Mouse (Mus musculus): Measurements from ENCODE around the gene Rfx1. TPM values are rescaled to one million over a fixed set of nuclear protein-coding genes. Genes with fewer than 3 reads are reported as not detected.

Gene Rfx1
- polyA plus RNA-seq, 1 experiment from 2014 or later: 9.5 TPM

DNA sequence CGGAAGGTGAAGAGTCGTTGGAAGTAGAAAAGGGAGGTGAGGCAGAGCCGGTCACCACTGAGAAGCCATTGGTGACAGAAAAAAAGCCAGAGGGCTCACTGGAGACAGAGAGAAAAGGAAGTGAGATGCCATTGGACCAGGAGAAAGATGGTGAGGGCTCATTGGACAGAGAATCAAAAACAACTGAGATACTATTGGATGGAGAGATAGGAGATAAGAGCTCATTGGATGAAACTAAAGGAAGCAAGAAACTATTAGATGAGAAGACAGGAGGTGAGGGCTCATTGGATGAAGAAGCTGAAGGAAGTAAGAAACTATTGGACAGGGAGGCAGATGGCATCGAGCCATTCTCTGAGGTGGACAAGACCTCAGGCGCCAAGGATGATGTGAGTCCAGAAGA lies 37.4 kb upstream of the Rfx1 start:
- 82% methylated on average over 5 of the region's 5 CpGs for WGBS
- Histone ChIP-seq H3K4me2 (no peak overlapping the region), H3K9ac (ENCODE audit: low read depth, low read length) (no peak overlapping the region), H3K27me3 (replicated peaks; ENCODE audit: control insufficient read depth, insufficient read depth, low read length) (peaks cover 35% of the 10 kb centered on the region), H3K4me1 (replicated peaks; ENCODE audit: control insufficient read depth, insufficient read depth, low read length) (peaks cover 7% of the 10 kb centered on the region; the same call in 1 of the 2 replicates), H3K9me3 (ENCODE audit: control insufficient read depth, low read length) (no peaks in the 10 kb centered on the region), H3K4me3 (ENCODE audit: low read depth, low read length) (no peak overlapping the region), H3K27ac (ENCODE audit: low read depth, low read length) (no peak overlapping the region), H3K36me3 (ENCODE audit: control insufficient read depth, insufficient read depth, low read length) (no peaks in the 10 kb centered on the region)
- ATAC-seq (replicated peaks; ENCODE audit: low FRiP score) (no peak), DNase-seq (ENCODE audit: low spot score) (no peak)

GRCm38 (mm10) chr8:84032777-84033176 lies 33.9 kb upstream of the Rfx1 start:
- Histone ChIP-seq H3K27ac (ENCODE audit: low read depth, low read length) (no peak overlapping the region), H3K9ac (ENCODE audit: low read depth, low read length) (no peak overlapping the region), H3K4me1 (replicated peaks; ENCODE audit: control insufficient read depth, insufficient read depth, low read length) (no peaks in the 10 kb centered on the region), H3K36me3 (ENCODE audit: control insufficient read depth, insufficient read depth, low read length) (no peaks in the 10 kb centered on the region), H3K4me3 (ENCODE audit: low read depth, low read length) (no peak overlapping the region), H3K9me3 (ENCODE audit: control insufficient read depth, low read length) (no peaks in the 10 kb centered on the region), H3K4me2 (no peak overlapping the region), H3K27me3 (replicated peaks; ENCODE audit: control insufficient read depth, insufficient read depth, low read length) (peaks cover 6% of the 10 kb centered on the region)
- DNase-seq (ENCODE audit: low spot score) (no peak), ATAC-seq (replicated peaks; ENCODE audit: low FRiP score) (no peak)
- WGBS: 67% methylated on average over 4 of the region's 4 CpGs

- DNase-seq (ENCODE audit: low spot score): no peak
- Histone ChIP-seq H3K4me1 (replicated peaks; ENCODE audit: control insufficient read depth, insufficient read depth, low read length) (no peaks in the 10 kb centered on the region), H3K27ac (ENCODE audit: low read depth, low read length) (no peak overlapping the region), H3K27me3 (replicated peaks; ENCODE audit: control insufficient read depth, insufficient read depth, low read length) (peaks cover 25% of the 10 kb centered on the region), H3K9me3 (ENCODE audit: control insufficient read depth, low read length) (no peaks in the 10 kb centered on the region), H3K4me2 (no peak overlapping the region), H3K4me3 (ENCODE audit: low read depth, low read length) (no peak overlapping the region), H3K36me3 (ENCODE audit: control insufficient read depth, insufficient read depth, low read length) (no peaks in the 10 kb centered on the region), H3K9ac (ENCODE audit: low read depth, low read length) (no peak overlapping the region)
- WGBS: 72% methylated on average over 5 of the region's 5 CpGs
- no peak for ATAC-seq (replicated peaks; ENCODE audit: low FRiP score)
These were observed 28.6 kb upstream of the Rfx1 start for GRCm38 (mm10) chr8:84038015-84038414.

- no peak overlapping the region for H3K4me2 ChIP-seq
- peak; percentile 36; the same call in 1 of the 2 replicates for ATAC-seq (replicated peaks; ENCODE audit: low FRiP score)
- no peak overlapping the region for H3K4me3 ChIP-seq (ENCODE audit: low read depth, low read length)
- H3K4me1 ChIP-seq (replicated peaks; ENCODE audit: control insufficient read depth, insufficient read depth, low read length): no peaks in the 10 kb centered on the region
- no peak overlapping the region for H3K9ac ChIP-seq (ENCODE audit: low read depth, low read length)
- H3K27me3 ChIP-seq (replicated peaks; ENCODE audit: control insufficient read depth, insufficient read depth, low read length): peaks cover 36% of the 10 kb centered on the region
- H3K36me3 ChIP-seq (ENCODE audit: control insufficient read depth, insufficient read depth, low read length): no peaks in the 10 kb centered on the region
- DNase-seq (ENCODE audit: low spot score): peak; percentile 70
- WGBS: 12% methylated on average over 5 of the region's 5 CpGs
- no peaks in the 10 kb centered on the region for H3K9me3 ChIP-seq (ENCODE audit: control insufficient read depth, low read length)
- no peak overlapping the region for H3K27ac ChIP-seq (ENCODE audit: low read depth, low read length)
These were observed 27.6 kb upstream of the Rfx1 start for GRCm38 (mm10) chr8:84039050-84039449.

- Histone ChIP-seq H3K27me3 (replicated peaks; ENCODE audit: control insufficient read depth, insufficient read depth, low read length) (peaks cover 50% of the 10 kb centered on the region), H3K9me3 (ENCODE audit: control insufficient read depth, low read length) (no peaks in the 10 kb centered on the region), H3K4me3 (ENCODE audit: low read depth, low read length) (peak within 1 kb of the TSS; percentile 47), H3K9ac (ENCODE audit: low read depth, low read length) (no peak within 1 kb of the TSS), H3K27ac (ENCODE audit: low read depth, low read length) (no peak within 1 kb of the TSS), H3K36me3 (ENCODE audit: control insufficient read depth, insufficient read depth, low read length) (no peaks in the 10 kb centered on the region), H3K4me2 (peak within 1 kb of the TSS; percentile 69), H3K4me1 (replicated peaks; ENCODE audit: control insufficient read depth, insufficient read depth, low read length) (no peaks in the 10 kb centered on the region; the same call in 1 of the 2 replicates)
- no peak for DNase-seq (ENCODE audit: low spot score)
- 4% methylated on average over 40 of the region's 40 CpGs for WGBS
- ATAC-seq (replicated peaks; ENCODE audit: low FRiP score): peak; percentile 60
These were observed 24.3 kb upstream of the Rfx1 start, which contains the start of gene Il27ra for GRCm38 (mm10) chr8:84042066-84042947. Il27ra (minus strand) TSS chr8:84042589.

- Histone ChIP-seq H3K9ac (ENCODE audit: low read depth, low read length) (no peak overlapping the region), H3K27ac (ENCODE audit: low read depth, low read length) (no peak overlapping the region), H3K27me3 (replicated peaks; ENCODE audit: control insufficient read depth, insufficient read depth, low read length) (peaks cover 51% of the 10 kb centered on the region), H3K36me3 (ENCODE audit: control insufficient read depth, insufficient read depth, low read length) (no peaks in the 10 kb centered on the region), H3K9me3 (ENCODE audit: control insufficient read depth, low read length) (no peaks in the 10 kb centered on the region), H3K4me1 (replicated peaks; ENCODE audit: control insufficient read depth, insufficient read depth, low read length) (no peaks in the 10 kb centered on the region; the same call in 1 of the 2 replicates), H3K4me2 (peak overlapping the region; percentile 69), H3K4me3 (ENCODE audit: low read depth, low read length) (peak overlapping the region; percentile 47)
- WGBS: 35% methylated on average over 12 of the region's 12 CpGs
- DNase-seq (ENCODE audit: low spot score) (no peak), ATAC-seq (replicated peaks; ENCODE audit: low FRiP score) (no peak)
These were observed 23.7 kb upstream of the Rfx1 start for GRCm38 (mm10) chr8:84042948-84043342.

GRCm38 (mm10) chr8:84044103-84044502 lies 22.5 kb upstream of the Rfx1 start:
- no peak overlapping the region for H3K4me3 ChIP-seq (ENCODE audit: low read depth, low read length)
- H3K27ac ChIP-seq (ENCODE audit: low read depth, low read length): no peak overlapping the region
- no peak overlapping the region for H3K4me2 ChIP-seq
- no peaks in the 10 kb centered on the region for H3K36me3 ChIP-seq (ENCODE audit: control insufficient read depth, insufficient read depth, low read length)
- DNase-seq (ENCODE audit: low spot score) (no peak), ATAC-seq (replicated peaks; ENCODE audit: low FRiP score) (no peak)
- H3K4me1 ChIP-seq (replicated peaks; ENCODE audit: control insufficient read depth, insufficient read depth, low read length): no peaks in the 10 kb centered on the region; the same call in 1 of the 2 replicates
- 7% methylated on average over 7 of the region's 7 CpGs for WGBS
- no peak overlapping the region for H3K9ac ChIP-seq (ENCODE audit: low read depth, low read length)
- H3K9me3 ChIP-seq (ENCODE audit: control insufficient read depth, low read length): no peaks in the 10 kb centered on the region
- peaks cover 53% of the 10 kb centered on the region for H3K27me3 ChIP-seq (replicated peaks; ENCODE audit: control insufficient read depth, insufficient read depth, low read length)

DNA sequence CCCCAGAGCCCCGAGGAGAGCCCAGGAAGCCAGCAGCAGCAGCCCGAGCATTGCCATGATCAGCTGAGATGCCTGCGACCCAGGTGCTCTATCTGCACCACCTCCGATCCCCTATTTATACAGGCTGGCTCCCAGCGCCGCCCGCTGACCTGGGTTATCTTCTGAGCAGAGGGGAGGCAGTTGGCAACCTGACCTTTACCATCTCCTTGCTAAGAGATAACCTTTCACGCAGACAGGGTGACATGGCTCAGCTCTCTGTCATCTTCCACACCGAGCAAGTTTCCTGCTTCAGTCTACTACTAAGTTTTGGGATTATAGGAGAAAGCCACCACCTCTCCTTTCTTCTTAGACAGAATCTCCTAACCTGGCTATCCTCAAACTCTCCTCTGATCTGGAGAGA lies 21.7 kb upstream of the Rfx1 start, which contains the start of gene Rln3:
Rln3 (minus strand) TSS at position 101 of the 400 bp plus-strand sequence.
- Histone ChIP-seq H3K27me3 (replicated peaks; ENCODE audit: control insufficient read depth, insufficient read depth, low read length) (peaks cover 53% of the 10 kb centered on the region), H3K9me3 (ENCODE audit: control insufficient read depth, low read length) (no peaks in the 10 kb centered on the region), H3K9ac (ENCODE audit: low read depth, low read length) (no peak within 1 kb of the TSS), H3K4me2 (peak within 1 kb of the TSS; percentile 11), H3K27ac (ENCODE audit: low read depth, low read length) (no peak within 1 kb of the TSS), H3K36me3 (ENCODE audit: control insufficient read depth, insufficient read depth, low read length) (no peaks in the 10 kb centered on the region), H3K4me1 (replicated peaks; ENCODE audit: control insufficient read depth, insufficient read depth, low read length) (no peaks in the 10 kb centered on the region; the same call in 1 of the 2 replicates), H3K4me3 (ENCODE audit: low read depth, low read length) (no peak within 1 kb of the TSS)
- 6% methylated on average over 9 of the region's 9 CpGs for WGBS
- ATAC-seq (replicated peaks; ENCODE audit: low FRiP score): no peak
- no peak for DNase-seq (ENCODE audit: low spot score)

DNA sequence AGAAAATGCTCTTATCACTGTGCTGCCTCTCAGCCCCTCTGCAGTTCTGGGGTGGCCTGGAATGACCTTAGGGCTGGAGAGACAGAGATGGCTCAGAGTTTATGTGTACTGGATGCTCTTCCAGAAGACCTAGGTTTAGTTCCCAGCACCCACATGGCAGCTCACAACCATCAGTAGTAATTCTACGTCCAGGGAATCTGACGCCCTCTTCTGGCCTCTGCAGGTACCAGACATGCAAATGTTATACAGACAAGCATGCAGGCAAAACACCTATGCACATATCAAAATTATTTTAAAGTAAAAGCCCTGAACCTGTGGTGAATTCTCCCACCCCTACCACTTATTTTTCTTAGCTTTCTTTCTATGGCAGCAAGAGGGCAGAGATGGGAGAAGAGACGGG lies 20.1 kb upstream of the Rfx1 start:
- Histone ChIP-seq H3K27me3 (replicated peaks; ENCODE audit: control insufficient read depth, insufficient read depth, low read length) (peaks cover 45% of the 10 kb centered on the region), H3K36me3 (ENCODE audit: control insufficient read depth, insufficient read depth, low read length) (no peaks in the 10 kb centered on the region), H3K9ac (ENCODE audit: low read depth, low read length) (no peak overlapping the region), H3K4me2 (no peak overlapping the region), H3K27ac (ENCODE audit: low read depth, low read length) (no peak overlapping the region), H3K4me1 (replicated peaks; ENCODE audit: control insufficient read depth, insufficient read depth, low read length) (no peaks in the 10 kb centered on the region; the same call in 1 of the 2 replicates), H3K4me3 (ENCODE audit: low read depth, low read length) (no peak overlapping the region), H3K9me3 (ENCODE audit: control insufficient read depth, low read length) (no peaks in the 10 kb centered on the region)
- DNase-seq (ENCODE audit: low spot score) (no peak), ATAC-seq (replicated peaks; ENCODE audit: low FRiP score) (no peak)
- WGBS: 66% methylated on average over 3 of the region's 3 CpGs
